Mouse (Mus musculus) granulocyte monocyte progenitor cell, adult 5-6 weeks (primary cell): ENCODE results near the gene Fibp. TPM values are rescaled to one million over a fixed set of nuclear protein-coding genes. Genes with fewer than 3 reads are reported as not detected.

Experiments
- ATAC-seq: replicated peaks from 2 replicates; pipeline ENCODE4 v1.8.0; 2016; ENCODE audit warnings: mild to moderate bottlenecking, moderate TSS enrichment, inconsistent platforms; ENCODE audit not compliant: poor library complexity, severe bottlenecking
- total RNA-seq, 2 experiments: library from RNA; stranded (forward) in 1 of 2; stranded (reverse) in 1 of 2; fragments of 200-712, 200-1000 nt in 1 of 2; fragments of >200 nt in 1 of 2; fragmentation: Nextera tagmentation in 1 of 2; gene quantifications; 2 replicates each; pipeline ENCODE4 v1.2.3; 2014 to 2017

The Fibp gene
- total RNA-seq, 2 experiments from 2014 or later, result 33.6 to 112 TPM

- no peak for ATAC-seq
Observed at GRCm38 (mm10) chr19:5430408-5430807, 30.0 kb upstream of the Fibp start.

GRCm38 (mm10) chr19:5431911-5432464 is 28.4 kb upstream of the Fibp start:
- ATAC-seq, result no peak

- peak; percentile 66 for ATAC-seq
Observed at GRCm38 (mm10) chr19:5432992-5433852, 27.2 kb upstream of the Fibp start.

DNA sequence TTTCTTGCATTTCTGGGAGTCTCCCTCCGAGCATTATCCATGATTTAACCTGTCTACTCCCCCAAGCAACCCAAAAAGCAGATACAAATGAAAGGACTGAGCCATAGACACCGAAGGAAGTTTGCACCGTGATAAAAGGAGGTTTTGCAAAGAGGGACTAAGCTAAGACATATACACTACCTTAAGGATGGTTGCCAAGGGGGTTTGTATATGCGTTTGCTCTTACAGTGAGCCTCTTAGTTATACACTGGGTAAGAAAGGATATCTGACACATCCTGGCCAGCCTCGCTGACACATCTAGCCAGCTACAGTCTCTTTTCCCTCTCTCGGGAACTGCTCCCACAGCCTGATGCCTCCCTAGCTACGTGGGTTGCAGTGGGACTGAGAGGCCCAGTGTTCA is 26.5 kb upstream of the Fibp start:
- no peak for ATAC-seq

- ATAC-seq, result peak; percentile 70
Observed at GRCm38 (mm10) chr19:5444371-5444908, 16.0 kb upstream of the Fibp start.

- no peak for ATAC-seq
Observed at GRCm38 (mm10) chr19:5444954-5445353, 15.5 kb upstream of the Fibp start.

DNA sequence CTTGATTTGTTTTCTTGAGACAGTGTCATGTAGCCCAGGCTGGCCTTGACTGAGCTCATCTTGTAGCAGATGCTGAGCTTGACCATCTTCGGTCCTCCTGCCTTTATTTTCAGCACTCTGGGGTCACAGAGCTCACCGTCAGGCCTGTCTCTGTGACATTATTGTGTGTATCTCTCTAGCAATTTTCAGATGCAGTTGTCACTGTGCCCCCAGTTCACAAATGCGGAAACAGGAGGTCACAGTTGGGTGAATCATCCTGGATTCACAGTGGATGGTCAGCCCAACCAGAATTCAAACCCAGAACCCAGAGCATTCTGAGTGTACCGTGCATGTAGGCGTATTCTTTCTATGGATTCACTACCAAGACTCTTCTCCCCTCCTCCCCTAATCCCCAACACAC is 14.7 kb upstream of the Fibp start:
- ATAC-seq, result no peak

GRCm38 (mm10) chr19:5447515-5448353 is 12.7 kb upstream of the Fibp start, which contains the start of gene Fosl1:
Fosl1 (plus strand) TSS chr19:5447547.
- peak; percentile 65 for ATAC-seq

- peak; percentile 57 for ATAC-seq
Observed at GRCm38 (mm10) chr19:5448354-5449150, 11.9 kb upstream of the Fibp start.

DNA sequence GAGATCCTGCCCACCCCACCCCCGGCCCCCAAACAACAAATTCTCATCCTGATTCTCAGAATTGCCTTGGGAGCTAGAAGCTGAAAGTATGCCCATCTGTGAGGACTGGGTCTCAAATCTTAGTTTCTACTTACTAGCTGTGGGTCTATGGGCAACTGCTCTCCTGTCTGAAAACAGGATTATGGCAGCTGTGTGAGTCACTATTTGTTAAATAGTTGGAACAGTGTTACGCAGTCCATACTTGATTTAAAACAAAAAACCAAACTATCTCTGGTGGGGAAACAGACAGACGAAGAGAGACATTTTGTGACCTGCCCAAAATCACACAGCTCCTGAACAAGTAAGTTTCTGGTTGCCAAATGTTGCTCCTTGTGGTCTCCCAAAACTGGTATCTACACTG is 10.7 kb upstream of the Fibp start:
- ATAC-seq, result no peak

GRCm38 (mm10) chr19:5451766-5452165 is 8.6 kb upstream of the Fibp start:
- ATAC-seq, result no peak

- no peak for ATAC-seq
Observed at GRCm38 (mm10) chr19:5455037-5455436, 5.4 kb upstream of the Fibp start.

GRCm38 (mm10) chr19:5455568-5455967 is 4.8 kb upstream of the Fibp start:
- no peak for ATAC-seq

DNA sequence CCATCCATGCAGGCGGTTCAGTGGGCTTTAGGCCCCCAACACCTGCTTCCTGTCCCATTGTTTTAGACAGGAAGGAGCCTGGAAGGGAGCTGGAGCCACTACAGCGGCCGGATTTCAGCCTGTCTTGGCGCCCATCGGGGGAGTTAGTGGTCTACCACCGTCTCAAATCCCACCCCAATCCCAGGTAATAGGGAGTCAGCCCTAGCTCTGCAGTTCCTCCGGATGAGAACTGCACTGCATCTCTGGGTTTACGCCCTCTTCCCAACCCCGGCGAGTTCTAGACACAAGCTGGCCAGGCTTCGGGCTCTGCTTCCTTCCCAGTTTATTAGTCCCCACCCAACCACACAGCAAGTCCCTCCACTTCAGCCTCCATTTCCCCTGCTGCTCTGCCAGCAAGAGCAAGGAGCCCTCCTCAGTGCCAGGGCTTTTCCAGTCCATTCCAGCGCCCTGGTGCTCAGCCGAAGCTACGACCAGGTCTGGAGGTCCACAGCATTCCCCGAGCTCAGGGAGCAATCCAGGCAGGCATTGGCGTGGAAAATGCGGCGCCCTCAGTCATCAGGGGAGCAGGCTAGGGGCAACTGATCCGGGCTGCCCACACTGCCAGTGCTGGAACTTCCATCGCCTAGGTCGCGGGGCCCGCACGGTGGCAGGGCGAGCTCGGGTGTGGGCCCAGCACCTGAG is 4.0 kb upstream of the Fibp start:
- ATAC-seq, result no peak

- peak; percentile 77 for ATAC-seq
Observed at GRCm38 (mm10) chr19:5456922-5457745, 3.3 kb upstream of the Fibp start.

GRCm38 (mm10) chr19:5457746-5458442 is 2.5 kb upstream of the Fibp start, which contains the start of gene Ccdc85b:
Ccdc85b (minus strand) TSS chr19:5457894.
- ATAC-seq, result no peak

DNA sequence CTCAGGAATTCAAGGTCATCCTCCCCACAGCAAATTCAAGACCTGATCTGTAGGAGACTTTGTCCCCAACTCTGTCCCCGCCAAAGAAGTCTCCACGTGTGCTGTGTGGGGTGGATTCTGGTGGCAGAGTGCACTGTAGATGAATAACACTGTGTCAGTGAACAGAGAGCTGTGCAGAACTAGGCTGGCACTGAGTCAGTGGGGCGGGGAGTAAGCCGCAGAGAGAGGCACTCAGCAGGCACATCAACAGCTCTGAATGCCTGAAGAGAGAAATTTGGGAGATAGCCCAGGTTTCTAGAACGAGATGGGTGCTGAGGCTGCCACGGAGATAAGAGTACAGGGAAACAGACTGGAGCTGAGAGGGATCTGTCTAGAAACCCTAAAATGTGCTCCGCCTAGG is 1.4 kb upstream of the Fibp start:
- no peak for ATAC-seq

DNA sequence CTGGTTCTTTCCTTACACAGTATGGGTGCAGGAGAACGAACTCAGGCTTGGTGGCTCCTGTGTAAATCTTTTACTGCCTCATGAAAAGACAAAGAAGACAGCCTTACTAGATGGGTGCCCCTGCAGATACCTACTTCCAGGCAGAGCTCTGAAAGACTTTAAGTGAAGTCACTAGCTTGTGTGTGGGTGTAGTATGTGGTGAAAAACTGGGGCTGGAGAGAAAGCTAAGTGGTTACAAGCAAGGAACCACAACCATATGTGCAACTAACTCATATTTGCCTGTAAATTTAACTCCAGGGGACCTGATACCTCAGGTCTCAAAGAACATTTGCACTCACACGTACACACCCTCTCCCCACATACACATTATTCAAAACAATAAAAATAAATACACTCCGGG is 519 bp upstream of the Fibp start:
- no peak for ATAC-seq
